In the genomic region with DNA sequence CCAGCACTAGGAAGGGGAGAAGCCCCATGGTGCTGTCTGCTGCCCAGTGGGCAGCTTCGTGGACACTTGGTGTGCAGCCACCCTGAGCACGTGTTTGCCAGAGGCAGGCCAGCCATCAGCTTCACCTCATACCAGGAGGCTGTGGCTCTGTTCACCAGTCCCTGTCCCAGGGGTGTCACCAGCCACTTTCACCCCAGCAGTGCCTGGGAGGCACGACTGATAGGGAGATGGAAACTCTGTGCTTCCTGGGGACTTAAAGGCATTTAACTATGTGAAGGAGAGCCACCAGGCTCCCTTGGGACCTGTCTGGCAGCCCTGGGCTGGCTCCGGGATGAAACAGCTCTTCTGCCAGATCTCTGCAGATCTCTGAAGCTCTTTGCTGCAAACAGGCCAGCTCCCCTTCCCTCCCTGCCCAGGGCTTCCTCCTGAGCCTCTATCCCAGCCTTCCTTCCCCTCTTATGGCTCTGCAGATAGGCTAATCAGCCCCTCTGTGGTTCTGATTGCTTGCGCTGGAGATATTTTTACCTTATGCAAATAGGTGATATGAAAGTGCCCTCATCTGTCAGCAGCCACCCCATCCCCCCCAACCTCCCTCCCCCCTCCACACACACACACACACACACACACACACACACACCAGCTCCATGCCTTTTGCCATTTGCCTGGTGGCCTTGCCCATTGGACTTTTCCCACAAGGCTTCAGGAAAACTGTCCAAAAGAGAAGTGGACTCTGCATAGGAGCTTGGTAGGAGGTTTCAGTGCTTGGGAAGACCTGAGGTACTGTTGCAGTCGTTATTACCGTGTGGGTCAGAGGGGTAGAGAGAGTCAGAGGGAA, we compare ENCODE assay signal across 11 mouse cellular contexts. TPM values are rescaled to one million over a fixed set of nuclear protein-coding genes. Genes with fewer than 3 reads are reported as not detected.
DNase-seq lines count a peak whose midpoint lies in the region; ATAC-seq and TF ChIP-seq lines count a peak whose summit lies in the region.
"Had no signal": no experiment of that assay in that cellular context is flagged by ENCODE, and none has a peak within 500 bp of the region (broad histone marks: within the 10 kb centered on the region; RNA-seq: fewer than 3 reads in every experiment).

No protein-coding gene starts in this region.

- H3K9me3 ChIP-seq in heart, embryonic 10.5 days: no peaks in the 10 kb centered on the region
- H3K9me3 ChIP-seq in embryonic facial prominence, embryonic 10.5 days: 0 out of 2 replicates have a peak, but pooled peaks cover 5% of the 10 kb centered on the region
- H3K9me3 ChIP-seq in hindbrain, postnatal 0 days (ENCODE audit: low read length): no peaks in the 10 kb centered on the region
- 0 out of 2 replicates have a peak, but pooled peaks cover 3% of the 10 kb centered on the region for H3K9me3 ChIP-seq in midbrain, embryonic 12.5 days

- peak; percentile 36; the same call in 1 of the 2 replicates for ATAC-seq in hindbrain, postnatal 0 days
- no peak for ATAC-seq in midbrain, embryonic 12.5 days (ENCODE audit: low FRiP score, low read depth)
- ATAC-seq in erythroid progenitor cell, adult 5-6 weeks (replicated peaks; ENCODE audit: low FRiP score, poor library complexity, severe bottlenecking): no peak

- no peak for TF ChIP-seq CTCF in hindbrain, postnatal 0 days (IDR thresholded peaks at IDR 0.05; ENCODE audit: low read depth)

- H3K27ac ChIP-seq in heart, embryonic 10.5 days: peak overlapping the region; percentile 83
- peak overlapping the region; percentile 52 for H3K27ac ChIP-seq in embryonic facial prominence, embryonic 10.5 days (replicated peaks)
- 0 out of 2 replicates have a peak overlapping the region, but pooled peaks have one; percentile 17 for H3K27ac ChIP-seq in hindbrain, postnatal 0 days
- H3K27ac ChIP-seq in midbrain, embryonic 12.5 days (replicated peaks): peak overlapping the region; percentile 43
- H3K27ac ChIP-seq: left cerebral cortex, adult 2 months had no signal

- H3K36me3 ChIP-seq in heart, embryonic 10.5 days: peaks cover 5% of the 10 kb centered on the region
- no peaks in the 10 kb centered on the region for H3K36me3 ChIP-seq in embryonic facial prominence, embryonic 10.5 days (replicated peaks)
- H3K36me3 ChIP-seq in hindbrain, postnatal 0 days (ENCODE audit: insufficient read depth, low read length): no peaks in the 10 kb centered on the region
- H3K36me3 ChIP-seq in midbrain, embryonic 12.5 days: no peaks in the 10 kb centered on the region

- WGBS in heart, embryonic 10.5 days: 10% methylated on average over 7 of the region's 7 CpGs
- WGBS in embryonic facial prominence, embryonic 10.5 days: 54% methylated on average over 7 of the region's 7 CpGs
- WGBS in hindbrain, postnatal 0 days: 44% methylated on average over 7 of the region's 7 CpGs
- WGBS in midbrain, embryonic 12.5 days: 56% methylated on average over 7 of the region's 7 CpGs

- H3K9ac ChIP-seq in hindbrain, postnatal 0 days (replicated peaks; ENCODE audit: low read length): no peak overlapping the region; the same call in 1 of the 2 replicates
- no peak overlapping the region for H3K9ac ChIP-seq in midbrain, embryonic 12.5 days (replicated peaks)

- no peak overlapping the region for H3K4me2 ChIP-seq in hindbrain, postnatal 0 days (ENCODE audit: low read depth, low read length)
- no peak overlapping the region for H3K4me2 ChIP-seq in midbrain, embryonic 12.5 days (replicated peaks)

- no peak for DNase-seq in heart, embryonic 10.5 days (ENCODE audit: low spot score)
- no peak for DNase-seq in heart, adult 9 months (ENCODE audit: low spot score in 2 of 2)
- DNase-seq in embryonic facial prominence, embryonic 10.5 days (ENCODE audit: low spot score): no peak
- DNase-seq in hindbrain, postnatal 0 days (ENCODE audit: low spot score): no peak
- DNase-seq in adrenal gland, adult 18-20 months (ENCODE audit: low spot score in 2 of 2): no peak
- no peak for DNase-seq in cerebellum, adult 11 months
- DNase-seq: gastrocnemius, postnatal 10 days; thymus, postnatal 14 days had no signal

- no peaks in the 10 kb centered on the region for H3K27me3 ChIP-seq in heart, embryonic 10.5 days (ENCODE audit: insufficient read depth, poor library complexity, severe bottlenecking)
- no peaks in the 10 kb centered on the region for H3K27me3 ChIP-seq in embryonic facial prominence, embryonic 10.5 days (replicated peaks; ENCODE audit: low read depth, poor library complexity, severe bottlenecking)
- no peaks in the 10 kb centered on the region for H3K27me3 ChIP-seq in hindbrain, postnatal 0 days (ENCODE audit: insufficient read depth, low read length)
- H3K27me3 ChIP-seq in midbrain, embryonic 12.5 days: no peaks in the 10 kb centered on the region

- peak overlapping the region; percentile 40 for H3K4me3 ChIP-seq in heart, embryonic 10.5 days
- no peak overlapping the region for H3K4me3 ChIP-seq in embryonic facial prominence, embryonic 10.5 days
- no peak overlapping the region for H3K4me3 ChIP-seq in hindbrain, postnatal 0 days (ENCODE audit: low read length)
- H3K4me3 ChIP-seq in midbrain, embryonic 12.5 days: no peak overlapping the region
- H3K4me3 ChIP-seq: left cerebral cortex, adult 2 months had no signal

- H3K4me1 ChIP-seq in heart, embryonic 10.5 days: peaks cover 85% of the 10 kb centered on the region
- H3K4me1 ChIP-seq in embryonic facial prominence, embryonic 10.5 days: peaks cover 42% of the 10 kb centered on the region
- H3K4me1 ChIP-seq in hindbrain, postnatal 0 days (ENCODE audit: insufficient read depth, low read length): peaks cover 12% of the 10 kb centered on the region; the same call in 1 of the 2 replicates
- H3K4me1 ChIP-seq in midbrain, embryonic 12.5 days: peaks cover 31% of the 10 kb centered on the region

RNA-seq across cellular contexts. Expression of a gene that starts 8.3 kb away (rescaled TPM):
- polyA plus RNA-seq in heart, embryonic 10.5 days (2016; fragmentation: Nextera tagmentation; extraction: Ambion mirVana): 30.9 and 50.2 TPM in 2 replicates
- 11.3 and 12.5 TPM in 2 replicates for polyA plus RNA-seq in embryonic facial prominence, embryonic 10.5 days (2016; fragmentation: Nextera tagmentation; extraction: Ambion mirVana)
- 72.9 and 80.6 TPM in 2 replicates for total RNA-seq in hindbrain, postnatal 0 days (2014; rRNA removed)
- polyA plus RNA-seq in hindbrain, postnatal 0 days (2015; fragmentation: Nextera tagmentation; extraction: Ambion mirVana): 14.0 and 14.2 TPM in 2 replicates
- 23.5 and 27.1 TPM in 2 replicates for polyA plus RNA-seq in midbrain, embryonic 12.5 days (2016; fragmentation: Nextera tagmentation; extraction: Ambion mirVana)
- 1 to 10 TPM; 5.6 to 8.9 TPM for total RNA-seq in adrenal gland, adult 18-20 months (2021)
- not detected in 2 replicates for total RNA-seq in erythroid progenitor cell, adult 5-6 weeks (2015; ENCODE audit: low replicate concordance)
- not detected in 2 replicates for total RNA-seq in erythroid progenitor cell, adult 5-6 weeks (2017; ENCODE audit: low replicate concordance)

RNA-seq across cellular contexts. Expression of a gene that starts 28.3 kb away (rescaled TPM):
- 31.5 and 33.0 TPM in 2 replicates for polyA plus RNA-seq in heart, embryonic 10.5 days (2016; fragmentation: Nextera tagmentation; extraction: Ambion mirVana)
- polyA plus RNA-seq in embryonic facial prominence, embryonic 10.5 days (2016; fragmentation: Nextera tagmentation; extraction: Ambion mirVana): 42.2 and 47.0 TPM in 2 replicates
- total RNA-seq in hindbrain, postnatal 0 days (2014; rRNA removed): 22.8 and 68.5 TPM in 2 replicates
- 25.6 and 25.9 TPM in 2 replicates for polyA plus RNA-seq in hindbrain, postnatal 0 days (2015; fragmentation: Nextera tagmentation; extraction: Ambion mirVana)
- polyA plus RNA-seq in midbrain, embryonic 12.5 days (2016; fragmentation: Nextera tagmentation; extraction: Ambion mirVana): 33.9 and 37.1 TPM in 2 replicates
- 10 to 100 TPM; 11.6 to 11.9 TPM for total RNA-seq in adrenal gland, adult 18-20 months (2021)
- 5.4 and 13.0 TPM in 2 replicates for total RNA-seq in erythroid progenitor cell, adult 5-6 weeks (2015; ENCODE audit: low replicate concordance)
- 2.3 TPM in 1 of 2 replicates, not detected in the other for total RNA-seq in erythroid progenitor cell, adult 5-6 weeks (2017; ENCODE audit: low replicate concordance)

RNA-seq across cellular contexts. Expression of a gene that starts 28.6 kb away (rescaled TPM):
- polyA plus RNA-seq in heart, embryonic 10.5 days (2016; fragmentation: Nextera tagmentation; extraction: Ambion mirVana): 7.5 TPM in 2 replicates
- 11.5 and 12.4 TPM in 2 replicates for polyA plus RNA-seq in embryonic facial prominence, embryonic 10.5 days (2016; fragmentation: Nextera tagmentation; extraction: Ambion mirVana)
- 18.3 and 21.0 TPM in 2 replicates for total RNA-seq in hindbrain, postnatal 0 days (2014; rRNA removed)
- polyA plus RNA-seq in hindbrain, postnatal 0 days (2015; fragmentation: Nextera tagmentation; extraction: Ambion mirVana): 9.2 and 10.5 TPM in 2 replicates
- 19.1 and 20.6 TPM in 2 replicates for polyA plus RNA-seq in midbrain, embryonic 12.5 days (2016; fragmentation: Nextera tagmentation; extraction: Ambion mirVana)
- total RNA-seq in adrenal gland, adult 18-20 months (2021): 10 to 100 TPM in 1 of 2 experiments, 1 to 10 TPM in 1; 9.4 to 11.0 TPM
- 0.36 and 0.42 TPM in 2 replicates for total RNA-seq in erythroid progenitor cell, adult 5-6 weeks (2015; ENCODE audit: low replicate concordance)
- total RNA-seq in erythroid progenitor cell, adult 5-6 weeks (2017; ENCODE audit: low replicate concordance): 0.39 and 0.61 TPM in 2 replicates

RNA-seq across cellular contexts. Expression of a gene that starts 50.0 kb away (rescaled TPM):
- polyA plus RNA-seq in heart, embryonic 10.5 days (2016; fragmentation: Nextera tagmentation; extraction: Ambion mirVana): not detected in 2 replicates
- polyA plus RNA-seq in embryonic facial prominence, embryonic 10.5 days (2016; fragmentation: Nextera tagmentation; extraction: Ambion mirVana): not detected in 2 replicates
- 1.4 TPM in 1 of 2 replicates, not detected in the other for total RNA-seq in hindbrain, postnatal 0 days (2014; rRNA removed)
- 3.1 and 3.7 TPM in 2 replicates for polyA plus RNA-seq in hindbrain, postnatal 0 days (2015; fragmentation: Nextera tagmentation; extraction: Ambion mirVana)
- polyA plus RNA-seq in midbrain, embryonic 12.5 days (2016; fragmentation: Nextera tagmentation; extraction: Ambion mirVana): not detected in 2 replicates
- 1 to 10 TPM in 1 of 2 experiments, under 1 TPM in 1; 0.64 to 1.3 TPM for total RNA-seq in adrenal gland, adult 18-20 months (2021)
- total RNA-seq in erythroid progenitor cell, adult 5-6 weeks (2015; ENCODE audit: low replicate concordance): not detected in 2 replicates
- total RNA-seq in erythroid progenitor cell, adult 5-6 weeks (2017; ENCODE audit: low replicate concordance): not detected in 2 replicates
- total RNA-seq: gastrocnemius, postnatal 10 days; left cerebral cortex, adult 2 months had no signal

RNA-seq across cellular contexts. Expression of a gene that starts 54.0 kb away (rescaled TPM):
- 0.17 TPM in 1 of 2 replicates, not detected in the other for polyA plus RNA-seq in heart, embryonic 10.5 days (2016; fragmentation: Nextera tagmentation; extraction: Ambion mirVana)
- not detected in 2 replicates for polyA plus RNA-seq in embryonic facial prominence, embryonic 10.5 days (2016; fragmentation: Nextera tagmentation; extraction: Ambion mirVana)
- 0.52 and 0.83 TPM in 2 replicates for total RNA-seq in hindbrain, postnatal 0 days (2014; rRNA removed)
- 1.2 and 1.7 TPM in 2 replicates for polyA plus RNA-seq in hindbrain, postnatal 0 days (2015; fragmentation: Nextera tagmentation; extraction: Ambion mirVana)
- polyA plus RNA-seq in midbrain, embryonic 12.5 days (2016; fragmentation: Nextera tagmentation; extraction: Ambion mirVana): 0.05 and 0.13 TPM in 2 replicates
- total RNA-seq in adrenal gland, adult 18-20 months (2021): under 1 TPM; 0.20 to 0.22 TPM
- not detected in 2 replicates for total RNA-seq in erythroid progenitor cell, adult 5-6 weeks (2015; ENCODE audit: low replicate concordance)
- not detected in 2 replicates for total RNA-seq in erythroid progenitor cell, adult 5-6 weeks (2017; ENCODE audit: low replicate concordance)

Comparison
In these comparisons a context has a peak if more than half of its experiments do, and no peak if none do; other contexts are left out.
1. H3K27ac ChIP-seq: peak in every context shown above with its lines; median percentile 83 in heart, embryonic 10.5 days; 52 in embryonic facial prominence, embryonic 10.5 days; 43 in midbrain, embryonic 12.5 days; 17 in hindbrain, postnatal 0 days.